Mouse (Mus musculus) thymus, postnatal 14 days (tissue): ENCODE measurements at regions not wholly inside any gene's neighbourhood (a gene's known extent, or its start where the extent isn't known, plus 50 kb on each side); places are given as distances from the start of the nearest gene placed in this dataset.

Experiments
- DNase-seq: peaks from one replicate; pipeline ENCODE4 v3.0.0; 2021

DNA sequence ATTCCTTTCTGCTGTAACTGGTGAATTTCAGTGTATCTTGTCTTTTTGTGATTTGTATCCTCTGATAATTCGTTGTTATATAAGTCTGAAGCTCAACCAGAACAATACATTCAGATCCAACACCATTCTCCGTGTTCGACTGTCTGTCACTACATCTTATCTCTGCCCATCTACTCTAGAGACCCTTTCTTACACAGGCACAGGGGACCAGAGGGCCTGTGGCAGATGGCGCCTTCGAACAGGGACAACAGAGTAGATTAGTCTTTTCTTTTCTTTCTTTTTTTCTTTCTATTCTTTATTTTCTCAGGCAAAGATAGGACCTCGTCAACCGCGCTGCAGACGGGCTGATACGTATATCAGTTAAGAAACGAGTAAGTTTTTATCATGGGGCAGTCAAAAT, 215.3 kb downstream of the Gm21294 start:
- peak; percentile 1 for DNase-seq
